Mouse (Mus musculus) stomach, postnatal 0 days (tissue): ENCODE measurements around the gene Lpar2.

Experiments
- CTCF ChIP-seq: IDR thresholded peaks from 2 replicates; pipeline ENCODE4 v1.5.1; 2016; ENCODE audit warnings: antibody characterized with exemption, low read depth, mild to moderate bottlenecking, moderate library complexity
- EP300 ChIP-seq: optimal IDR thresholded peaks from 2 replicates; pipeline ENCODE3; 2016; ENCODE audit warnings: antibody characterized with exemption

DNA sequence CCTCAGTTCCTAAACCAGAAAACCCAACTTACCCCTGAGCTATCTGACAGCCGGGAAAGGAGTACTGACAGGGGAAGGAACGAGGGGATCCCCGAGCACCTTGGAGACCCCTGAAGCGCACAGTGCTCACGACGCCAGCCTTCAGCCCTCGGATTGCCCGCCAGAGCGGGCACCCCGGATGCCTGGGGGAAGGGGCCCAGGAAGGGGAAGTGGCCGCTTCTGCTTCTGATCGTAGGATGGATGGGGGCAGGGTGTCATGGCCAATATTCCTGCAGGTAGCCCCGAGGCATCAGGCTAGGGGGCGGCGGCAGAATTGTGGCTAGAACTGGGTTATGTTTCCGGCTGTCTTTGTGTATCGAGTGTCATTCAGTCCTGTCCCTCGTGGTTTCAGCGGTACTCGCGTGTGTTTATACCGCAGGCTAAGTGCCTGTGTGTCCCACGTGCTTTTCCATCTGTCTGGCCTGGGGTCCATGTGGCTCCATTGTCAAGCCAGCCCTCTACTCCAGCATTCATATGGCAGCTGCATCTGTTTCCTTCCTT is 13.3 kb upstream of the Lpar2 start:
- TF ChIP-seq CTCF (no peak), EP300 (no peak)
